Mouse (Mus musculus): ENCODE measurements at regions not wholly inside any gene's neighbourhood (a gene's known extent, or its start where the extent isn't known, plus 50 kb on each side); places are given as distances from the start of the nearest gene placed in this dataset.

- ATAC-seq (replicated peaks; ENCODE audit: poor library complexity), result no peak
Measured at GRCm38 (mm10) chr2:116201248-116202223, 135.9 kb upstream of the Meis2 start.

DNA sequence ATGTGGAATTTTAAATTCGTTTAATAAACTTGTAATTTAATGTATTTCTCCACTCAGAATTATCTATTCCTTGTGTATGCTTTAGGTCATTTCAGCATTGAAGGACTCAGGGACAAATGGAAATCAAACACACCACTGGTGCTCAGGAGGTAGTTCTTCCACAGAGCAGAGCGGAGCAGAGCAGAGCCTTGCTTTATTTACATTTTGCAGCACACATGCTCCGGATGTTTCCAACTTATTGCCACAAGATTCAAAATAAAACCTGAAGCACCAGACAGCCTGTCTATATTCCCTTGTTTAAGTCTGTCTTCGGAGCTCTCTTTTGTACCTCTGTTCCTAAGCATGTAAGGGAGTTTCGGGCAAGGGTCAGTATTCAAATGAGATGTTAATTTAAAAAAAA is 135.2 kb upstream of the Meis2 start:
- ATAC-seq (replicated peaks; ENCODE audit: poor library complexity), result no peak

DNA sequence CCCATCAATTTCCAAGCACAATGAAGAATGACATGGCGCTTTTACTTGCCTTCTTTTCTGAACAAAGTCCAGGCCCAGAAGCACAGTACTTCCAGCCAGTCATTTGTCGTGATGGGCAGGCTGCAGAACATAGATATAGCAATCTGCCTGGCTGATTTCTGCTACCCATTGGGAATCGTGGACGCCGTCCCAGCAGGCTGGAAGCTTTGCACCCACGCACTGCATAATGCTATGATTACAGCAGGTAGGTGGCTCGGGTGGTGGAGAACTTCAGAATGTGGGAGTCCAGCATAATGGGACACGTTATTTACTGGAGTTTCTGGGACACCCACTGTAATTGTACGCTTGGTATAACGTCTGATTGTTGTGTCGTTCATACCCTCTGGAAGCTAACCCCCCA is 116.2 kb upstream of the Meis2 start:
- no peak for ATAC-seq (replicated peaks; ENCODE audit: poor library complexity)

DNA sequence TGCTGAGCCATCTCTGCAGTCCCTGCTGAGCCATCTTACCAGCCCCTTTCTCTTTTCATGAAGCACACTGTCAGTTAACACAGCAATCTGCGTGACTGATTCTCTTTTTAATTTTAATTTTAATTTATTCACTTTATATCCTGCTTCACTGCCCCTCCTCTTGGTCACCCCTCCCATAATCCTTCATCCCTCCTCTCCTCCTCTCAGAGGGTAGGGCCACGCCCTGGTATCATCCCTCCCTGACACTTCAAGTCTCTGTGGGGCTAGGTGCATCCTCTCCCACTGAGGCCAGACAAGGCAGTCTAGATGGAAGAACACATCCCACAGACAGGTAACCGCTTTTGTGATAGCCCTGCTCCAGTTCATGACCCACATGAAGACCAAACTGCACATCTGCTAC is 111.5 kb upstream of the Meis2 start:
- ATAC-seq (replicated peaks; ENCODE audit: poor library complexity), result no peak

GRCm38 (mm10) chr2:116165871-116166770 is 100.5 kb upstream of the Meis2 start:
- no peak for ATAC-seq (replicated peaks; ENCODE audit: poor library complexity)

Data from megakaryocyte progenitor cell, adult 5-6 weeks (primary cell).